Mouse (Mus musculus) telencephalon, adult 2 months (tissue): ENCODE results near the gene Asb4.
"Not testable (repeated sequence)": the region's sequence is repeated elsewhere in the genome, so short reads cannot be mapped to it uniquely, and the experiment has no call there.

Experiments used
- DNase-seq: peaks from one replicate; pipeline ENCODE4 v3.0.0-alpha.2; 2011; ENCODE audit warnings: low read depth, low spot score

The Asb4 gene

GRCm38 (mm10) chr6:5383336-5384177 is at the start of gene Asb4:
Gene Asb4 (plus strand): TSS chr6:5383386.
- no peak for DNase-seq

- DNase-seq = no peak
Measured at GRCm38 (mm10) chr6:5334021-5334420, 49.2 kb upstream of the Asb4 start.

- not testable (repeated sequence) for DNase-seq
Measured at GRCm38 (mm10) chr6:5336016-5336415, 47.2 kb upstream of the Asb4 start.

GRCm38 (mm10) chr6:5338781-5339180 is 44.4 kb upstream of the Asb4 start:
- DNase-seq = not testable (repeated sequence)

- not testable (repeated sequence) for DNase-seq
Measured at GRCm38 (mm10) chr6:5339283-5339682, 43.9 kb upstream of the Asb4 start.

GRCm38 (mm10) chr6:5344255-5344654 is 38.9 kb upstream of the Asb4 start:
- no peak for DNase-seq

- DNase-seq = no peak
Measured at GRCm38 (mm10) chr6:5357873-5358272, 25.3 kb upstream of the Asb4 start.

- DNase-seq = no peak
Measured at GRCm38 (mm10) chr6:5360402-5360801, 22.8 kb upstream of the Asb4 start.

GRCm38 (mm10) chr6:5361987-5362386 is 21.2 kb upstream of the Asb4 start:
- DNase-seq = no peak

GRCm38 (mm10) chr6:5365845-5366244 is 17.3 kb upstream of the Asb4 start:
- no peak for DNase-seq

GRCm38 (mm10) chr6:5376884-5377283 is 6.3 kb upstream of the Asb4 start:
- no peak for DNase-seq

GRCm38 (mm10) chr6:5379048-5379447 is 4.1 kb upstream of the Asb4 start:
- no peak for DNase-seq

- no peak for DNase-seq
Measured at GRCm38 (mm10) chr6:5379781-5380623, 3.2 kb upstream of the Asb4 start.

- no peak for DNase-seq
Measured at GRCm38 (mm10) chr6:5380624-5381252, 2.4 kb upstream of the Asb4 start.

- no peak for DNase-seq
Measured at GRCm38 (mm10) chr6:5381918-5382582, 1.1 kb upstream of the Asb4 start.

GRCm38 (mm10) chr6:5382583-5383215 is 487 bp upstream of the Asb4 start:
- DNase-seq = peak; percentile 79

GRCm38 (mm10) chr6:5384178-5384490 is 948 bp downstream of the Asb4 start:
- peak; percentile 47 for DNase-seq

- DNase-seq = no peak
Measured at GRCm38 (mm10) chr6:5385161-5385640, 2.0 kb downstream of the Asb4 start.

- no peak for DNase-seq
Measured at GRCm38 (mm10) chr6:5386486-5386885, 3.3 kb downstream of the Asb4 start.

GRCm38 (mm10) chr6:5387396-5387795 is 4.2 kb downstream of the Asb4 start:
- DNase-seq = no peak

GRCm38 (mm10) chr6:5390298-5390697 is 7.1 kb downstream of the Asb4 start:
- no peak for DNase-seq
